Mouse (Mus musculus) hindbrain, embryonic 16.5 days (tissue): ENCODE measurements around the gene Tmprss11e. TPM values are rescaled to one million over a fixed set of nuclear protein-coding genes. Genes with fewer than 3 reads are reported as not detected.

Experiments
- ATAC-seq: fragments of 200-750 bp; cut with Nextera tagmentation; 2 replicates; pipeline ENCODE4 v1.8.0; 2017; ENCODE audit warnings: moderate TSS enrichment, moderate library complexity
- H3K27ac ChIP-seq: fragments of 300-500 bp; sonication (generic); 2 replicates; pipeline ENCODE4 v1.5.1; 2014; ENCODE audit warnings: low read depth, mild to moderate bottlenecking, control low read depth, low read length, moderate library complexity
- H3K27me3 ChIP-seq: fragments of 300-500 bp; sonication (generic); replicated peaks from 2 replicates; pipeline ENCODE4 v1.6.1; 2014; ENCODE audit warnings: low read length; ENCODE audit not compliant: control insufficient read depth, insufficient read depth
- H3K36me3 ChIP-seq: fragments of 300-500 bp; sonication (generic); 2 replicates; pipeline ENCODE4 v1.6.1; 2014; ENCODE audit warnings: mild to moderate bottlenecking, low read length, moderate library complexity, mixed read lengths; ENCODE audit not compliant: control insufficient read depth, insufficient read depth
- H3K4me1 ChIP-seq: fragments of 300-500 bp; sonication (generic); 2 replicates; pipeline ENCODE4 v1.6.1; 2014; ENCODE audit warnings: low read depth, low read length; ENCODE audit not compliant: control insufficient read depth, insufficient read depth
- H3K4me2 ChIP-seq: fragments of 300-500 bp; sonication (generic); 2 replicates; pipeline ENCODE4 v1.6.1; 2014; ENCODE audit warnings: mild to moderate bottlenecking, low read length, control low read depth, moderate library complexity
- H3K4me3 ChIP-seq: fragments of 300-500 bp; sonication (generic); 2 replicates; pipeline ENCODE4 v1.5.1; 2014; ENCODE audit warnings: mild to moderate bottlenecking, low read length, control low read depth, moderate library complexity
- H3K9ac ChIP-seq: fragments of 300-500 bp; sonication (generic); 2 replicates; pipeline ENCODE4 v1.6.1; 2014; ENCODE audit warnings: low read depth, mild to moderate bottlenecking, control low read depth, low read length, moderate library complexity
- H3K9me3 ChIP-seq: fragments of 300-500 bp; sonication (generic); 2 replicates; pipeline ENCODE4 v1.6.1; 2014; ENCODE audit warnings: mild to moderate bottlenecking, low read length, moderate library complexity; ENCODE audit not compliant: control insufficient read depth
- WGBS: fragments of 180-500 bp; shearing (Covaris S2); extraction: QIAGEN DNeasy Blood & Tissue Kit; methylation state at CpG from one replicate; pipeline ENCODE4 v1.1.7; 2014; 5-methylcytosine and 5-hydroxymethylcytosine counted together
- polyA plus RNA-seq: library from polyadenylated mRNA; unstranded; fragments of >200 nt; fragmentation: Nextera tagmentation; extraction: Ambion mirVana; gene quantifications from 2 replicates; pipeline ENCODE4 v1.2.1, GENCODE M21; 2015

Tmprss11e gene
- polyA plus RNA-seq, 1 experiment from 2014 or later = not detected

DNA sequence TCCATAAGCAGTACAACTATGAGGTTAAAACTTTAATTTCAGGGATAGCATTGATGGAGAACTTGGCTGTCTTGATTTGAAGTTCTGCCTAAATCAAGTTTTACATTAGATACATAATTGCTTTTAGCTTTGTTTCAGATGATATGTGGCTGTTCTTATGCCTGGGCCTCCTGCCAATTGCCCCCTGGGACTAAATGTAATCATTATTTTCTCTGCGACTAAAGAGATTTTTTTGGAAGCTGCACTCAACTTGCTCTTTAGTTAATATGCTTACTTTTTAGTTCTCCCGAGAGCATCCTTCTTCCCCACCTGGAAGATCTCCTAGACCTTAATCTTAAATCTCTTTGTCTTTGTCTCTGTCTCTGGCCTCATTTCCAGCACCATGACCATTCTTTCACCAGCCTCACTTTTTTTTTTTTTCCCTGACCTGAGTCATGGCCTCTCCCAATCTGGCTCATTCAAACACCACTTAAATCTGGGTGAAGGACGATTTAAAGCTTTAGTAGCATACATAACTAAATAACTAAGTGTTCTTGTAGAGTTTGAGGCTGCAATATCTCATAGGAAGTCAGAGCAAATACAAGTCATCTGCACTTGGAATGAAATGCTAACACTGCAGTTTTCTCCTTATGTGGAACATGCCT lies 23.5 kb upstream of the Tmprss11e start:
- Histone ChIP-seq H3K9ac (no peak overlapping the region), H3K36me3 (no peaks in the 10 kb centered on the region), H3K27ac (no peak overlapping the region), H3K4me3 (no peak overlapping the region), H3K9me3 (no peaks in the 10 kb centered on the region), H3K27me3 (no peaks in the 10 kb centered on the region), H3K4me2 (no peak overlapping the region), H3K4me1 (no peaks in the 10 kb centered on the region)
- no peak for ATAC-seq
- 43% methylated on average over 3 of the region's 3 CpGs for WGBS

DNA sequence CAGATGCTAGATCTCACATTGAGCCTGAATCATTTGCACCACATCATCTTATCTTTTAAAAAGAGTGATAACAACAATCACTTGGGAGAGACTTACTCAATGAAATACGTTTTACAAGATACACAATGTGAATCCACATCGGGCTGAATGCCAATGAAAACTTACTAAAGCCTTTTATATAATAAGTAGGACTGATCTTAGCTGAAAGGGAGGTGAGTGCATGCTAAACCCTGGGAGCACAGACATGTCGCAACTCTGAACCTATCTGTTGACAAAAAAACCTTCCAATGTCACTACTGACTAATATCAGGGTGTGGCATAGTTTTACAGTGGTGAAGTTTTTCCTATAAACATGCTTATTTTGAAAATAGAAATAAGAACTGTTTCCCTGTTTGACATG lies 2.8 kb downstream of the Tmprss11e start:
- 85% methylated on average over 3 of the region's 3 CpGs for WGBS
- Histone ChIP-seq H3K4me1 (no peaks in the 10 kb centered on the region), H3K9ac (no peak overlapping the region), H3K9me3 (no peaks in the 10 kb centered on the region), H3K4me2 (no peak overlapping the region), H3K27me3 (no peaks in the 10 kb centered on the region), H3K36me3 (no peaks in the 10 kb centered on the region), H3K27ac (no peak overlapping the region), H3K4me3 (no peak overlapping the region)
- no peak for ATAC-seq

- ATAC-seq = no peak
- Histone ChIP-seq H3K9ac (no peak overlapping the region), H3K9me3 (no peaks in the 10 kb centered on the region), H3K4me3 (no peak overlapping the region), H3K4me2 (no peak overlapping the region), H3K27ac (no peak overlapping the region), H3K36me3 (no peaks in the 10 kb centered on the region), H3K27me3 (no peaks in the 10 kb centered on the region), H3K4me1 (no peaks in the 10 kb centered on the region)
- WGBS = 86% methylated on average over 5 of the region's 5 CpGs
Observed at GRCm38 (mm10) chr5:86741146-86741545, 4.5 kb downstream of the Tmprss11e start.

GRCm38 (mm10) chr5:86735808-86736207 lies 9.8 kb downstream of the Tmprss11e start:
- WGBS = 73% methylated on average over 2 of the region's 2 CpGs
- no peaks in the 10 kb centered on the region for H3K4me1 ChIP-seq
- H3K4me3 ChIP-seq = no peak overlapping the region

DNA sequence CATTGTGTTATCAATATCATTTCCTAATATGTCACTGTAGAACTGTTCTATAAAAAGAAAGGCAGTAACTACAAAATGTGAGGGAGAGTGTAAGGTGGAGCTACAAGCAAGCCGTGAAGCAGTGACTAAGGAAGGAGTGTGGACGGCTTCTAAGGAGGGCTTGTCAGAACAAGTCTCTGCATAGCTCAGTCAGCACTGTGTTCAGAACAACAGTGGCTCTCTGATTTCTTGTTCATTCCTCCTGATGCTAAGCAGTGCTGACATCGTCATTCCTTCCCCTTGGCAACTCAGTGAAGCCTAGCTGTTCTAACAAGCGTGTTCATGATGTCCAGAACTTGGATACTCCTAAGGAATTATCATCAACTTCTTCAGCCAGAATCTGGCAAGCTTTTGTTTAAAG lies 15.0 kb downstream of the Tmprss11e start:
- no peaks in the 10 kb centered on the region for H3K4me1 ChIP-seq
- 64% methylated on average over 4 of the region's 4 CpGs for WGBS

More at GRCm38 (mm10) chr5:86735808-86736207, 9.8 kb downstream of the Tmprss11e start:
- no peak for ATAC-seq
- Histone ChIP-seq H3K27me3 (no peaks in the 10 kb centered on the region), H3K27ac (no peak overlapping the region), H3K9ac (no peak overlapping the region), H3K4me2 (no peak overlapping the region), H3K9me3 (no peaks in the 10 kb centered on the region), H3K36me3 (no peaks in the 10 kb centered on the region)

DNA sequence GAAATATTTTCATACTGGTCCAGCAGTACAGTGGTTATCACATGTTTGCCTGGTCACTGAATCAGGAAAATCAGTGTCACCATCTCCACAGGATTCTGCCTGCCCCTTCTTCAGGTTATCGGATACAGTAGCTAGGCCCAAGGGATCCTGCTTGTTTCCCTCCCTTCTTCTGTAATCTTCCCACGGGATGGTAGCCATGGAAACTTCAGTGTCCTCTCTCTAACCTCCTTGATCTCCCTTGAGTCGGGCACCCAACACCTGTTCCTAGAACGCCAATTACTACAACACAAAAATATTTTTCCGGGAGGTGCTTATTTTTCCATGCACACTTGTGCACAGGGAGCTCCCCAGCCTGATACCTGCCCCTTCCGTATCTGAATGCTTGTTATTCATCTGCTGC lies 17.0 kb downstream of the Tmprss11e start:
- 74% methylated on average over 6 of the region's 6 CpGs for WGBS
- Histone ChIP-seq H3K9me3 (no peaks in the 10 kb centered on the region), H3K9ac (no peak overlapping the region), H3K27ac (no peak overlapping the region), H3K4me1 (no peaks in the 10 kb centered on the region), H3K4me2 (no peak overlapping the region), H3K36me3 (no peaks in the 10 kb centered on the region), H3K27me3 (no peaks in the 10 kb centered on the region), H3K4me3 (no peak overlapping the region)
- ATAC-seq = no peak

More for the DNA sequence above, 15.0 kb downstream of the Tmprss11e start:
- Histone ChIP-seq H3K9ac (no peak overlapping the region), H3K27ac (no peak overlapping the region), H3K4me3 (no peak overlapping the region), H3K4me2 (no peak overlapping the region), H3K36me3 (no peaks in the 10 kb centered on the region), H3K27me3 (no peaks in the 10 kb centered on the region), H3K9me3 (no peaks in the 10 kb centered on the region)
- ATAC-seq = peak; percentile 37; the same call in 1 of the 2 replicates

DNA sequence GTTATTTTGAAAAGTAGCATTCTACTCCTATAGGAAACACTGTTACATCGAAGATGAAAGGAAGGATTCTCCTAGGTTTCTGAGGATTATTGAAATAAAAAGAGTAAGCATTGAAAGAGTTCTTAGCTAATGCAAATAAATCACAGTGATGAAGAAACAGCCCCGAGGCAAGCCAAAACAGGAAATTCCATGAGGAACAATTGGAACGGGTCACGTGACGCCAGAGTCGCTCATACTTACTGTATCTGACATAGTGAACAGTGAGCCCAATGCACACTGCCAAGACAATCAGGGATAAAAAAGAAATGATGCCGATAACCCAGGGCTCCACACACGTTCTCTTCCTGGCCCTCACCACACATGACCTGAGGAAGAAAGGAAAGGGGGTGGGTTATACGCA lies 18.6 kb downstream of the Tmprss11e start:
- Histone ChIP-seq H3K4me2 (no peak overlapping the region), H3K4me3 (no peak overlapping the region), H3K27ac (no peak overlapping the region), H3K36me3 (no peaks in the 10 kb centered on the region), H3K27me3 (no peaks in the 10 kb centered on the region), H3K4me1 (no peaks in the 10 kb centered on the region), H3K9ac (no peak overlapping the region), H3K9me3 (no peaks in the 10 kb centered on the region)
- 84% methylated on average over 9 of the region's 9 CpGs for WGBS
- ATAC-seq = no peak

DNA sequence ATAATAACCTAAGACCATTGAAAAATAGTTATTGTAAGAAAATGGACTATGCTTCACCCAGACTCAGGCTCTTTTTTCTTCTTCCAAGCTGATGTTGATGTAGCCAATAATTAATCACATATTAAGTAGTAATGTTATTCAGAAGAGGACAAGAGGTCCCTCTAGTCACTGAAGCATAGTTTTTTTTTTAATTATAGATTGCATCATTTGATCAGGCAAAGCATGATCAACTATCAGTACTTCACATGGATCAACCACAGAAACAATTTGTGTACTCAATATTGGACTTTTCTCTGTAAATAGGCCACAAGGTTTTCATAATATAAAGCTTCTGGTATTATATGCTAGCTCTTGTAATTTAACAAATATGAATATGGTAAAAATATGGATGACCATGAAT lies 20.6 kb downstream of the Tmprss11e start:
- ATAC-seq = no peak
- no peak overlapping the region for H3K9ac ChIP-seq
- no peaks in the 10 kb centered on the region for H3K4me1 ChIP-seq
- no peak overlapping the region for H3K27ac ChIP-seq
- no peaks in the 10 kb centered on the region for H3K27me3 ChIP-seq
- no peaks in the 10 kb centered on the region for H3K36me3 ChIP-seq
- H3K4me3 ChIP-seq = no peak overlapping the region
- H3K4me2 ChIP-seq = no peak overlapping the region
- H3K9me3 ChIP-seq = no peaks in the 10 kb centered on the region

DNA sequence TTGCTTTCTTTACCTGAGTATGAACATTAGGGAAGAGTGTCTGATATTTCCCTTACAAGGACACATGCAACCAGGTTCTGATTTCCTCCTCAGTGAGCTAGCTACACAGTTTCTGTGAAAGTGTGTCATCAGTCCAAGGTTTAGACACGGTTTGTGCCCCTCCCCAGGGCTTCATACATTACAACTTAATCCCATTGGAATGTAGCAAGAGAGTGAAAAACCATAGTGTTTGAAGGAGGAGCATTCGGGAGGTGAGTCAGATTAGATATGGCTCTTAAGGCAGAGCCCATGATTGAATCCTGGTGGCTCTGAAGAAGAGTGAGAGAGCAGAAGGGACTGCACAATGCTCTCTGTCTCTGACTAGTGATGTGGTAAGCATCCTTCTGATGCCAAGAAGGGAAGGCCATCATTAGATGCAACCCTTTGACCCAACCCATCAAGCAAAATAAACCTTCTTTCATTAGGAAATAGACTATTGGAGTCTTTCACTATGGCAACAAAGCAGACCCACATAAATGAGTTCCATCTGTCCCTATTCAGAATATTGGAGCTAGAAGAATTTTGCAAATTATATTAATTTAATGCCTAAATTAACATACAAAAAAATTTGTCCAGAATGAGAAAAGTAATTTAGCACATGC lies 22.7 kb downstream of the Tmprss11e start:
- no peaks in the 10 kb centered on the region for H3K36me3 ChIP-seq
- H3K9me3 ChIP-seq = no peaks in the 10 kb centered on the region
- no peaks in the 10 kb centered on the region for H3K4me1 ChIP-seq
- no peaks in the 10 kb centered on the region for H3K27me3 ChIP-seq
- WGBS = 38% methylated on average over 2 of the region's 2 CpGs
- ATAC-seq = no peak
- no peak overlapping the region for H3K4me3 ChIP-seq
- no peak overlapping the region for H3K4me2 ChIP-seq
- H3K27ac ChIP-seq = no peak overlapping the region
- no peak overlapping the region for H3K9ac ChIP-seq
